Mouse (Mus musculus) CH12.LX (cell line): ENCODE results near the gene Apoc4. TPM values are rescaled to one million over a fixed set of nuclear protein-coding genes. Genes with fewer than 3 reads are reported as not detected.

Experiments used
- DNase-seq: peaks from one replicate; pipeline ENCODE4 v3.0.0-alpha.2; 2013; ENCODE audit errors: extremely low read depth
- H3K27ac ChIP-seq: 2 replicates; pipeline ENCODE4 v1.5.1; 2012; ENCODE audit warnings: low read depth, mild to moderate bottlenecking, control low read depth, moderate library complexity; ENCODE audit not compliant: insufficient read depth
- H3K27me3 ChIP-seq: replicated peaks from 2 replicates; pipeline ENCODE3; 2012; ENCODE audit warnings: inconsistent platforms
- H3K36me3 ChIP-seq, 2 experiments: replicated peaks in 1 of 2; 2 replicates each; pipeline versions ENCODE3 to v1.6.1; 2012; ENCODE audit warnings: inconsistent platforms in 1 of 2, low read length in 1 of 2, mild to moderate bottlenecking in 1 of 2, mixed read lengths in 1 of 2, moderate library complexity in 1 of 2; ENCODE audit not compliant: control insufficient read depth in 1 of 2, insufficient read depth in 1 of 2
- H3K4me1 ChIP-seq, 2 experiments: 2 replicates each; pipeline ENCODE4 v1.6.1; 2012; ENCODE audit warnings: inconsistent platforms in 1 of 2, moderate library complexity in 1 of 2; ENCODE audit not compliant: insufficient read depth in 2 of 2, control insufficient read depth in 1 of 2
- H3K4me2 ChIP-seq: 2 replicates; pipeline ENCODE4 v1.6.1; 2012; ENCODE audit warnings: low read depth, mild to moderate bottlenecking, control low read depth; ENCODE audit not compliant: poor library complexity, insufficient read depth, severe bottlenecking
- H3K4me3 ChIP-seq, 3 experiments: fragments of 150-350 bp in 1 of 3; sonication (generic) in 1 of 3; replicated peaks in 1 of 3; 2 replicates each; pipeline versions ENCODE3 to v1.5.1; 2011 to 2012; ENCODE audit warnings: low read depth in 2 of 3, low read length in 2 of 3, mild to moderate bottlenecking in 2 of 3, moderate library complexity in 2 of 3, control low read depth in 1 of 3, improper control_type of control experiment in 1 of 3, inconsistent platforms in 1 of 3, mixed read lengths in 1 of 3; ENCODE audit not compliant: poor library complexity in 1 of 3
- H3K79me2 ChIP-seq: replicated peaks from 2 replicates; pipeline ENCODE4 v1.6.1; 2012; ENCODE audit warnings: mild to moderate bottlenecking, moderate library complexity; ENCODE audit not compliant: control insufficient read depth, poor library complexity, insufficient read depth, severe bottlenecking; ENCODE audit errors: extremely low read depth
- H3K9ac ChIP-seq: 2 replicates; pipeline ENCODE4 v1.6.1; 2012; ENCODE audit warnings: low read depth, mild to moderate bottlenecking, control low read depth, moderate library complexity; ENCODE audit not compliant: insufficient read depth
- H3K9me3 ChIP-seq: replicated peaks from 2 replicates; pipeline ENCODE3; 2012; ENCODE audit warnings: low read length, inconsistent platforms, mixed read lengths
- BHLHE40 ChIP-seq: IDR thresholded peaks from 2 replicates; pipeline ENCODE4 v1.6.1; 2011; ENCODE audit warnings: mild to moderate bottlenecking, low read depth, low read length, improper control_type of control experiment
- CHD1 ChIP-seq: IDR thresholded peaks from 2 replicates; pipeline ENCODE4 v1.6.1; 2012; ENCODE audit warnings: low read depth, low read length, improper control_type of control experiment, inconsistent platforms
- CHD2 ChIP-seq: IDR thresholded peaks from 2 replicates; pipeline ENCODE4 v1.6.1; 2011; ENCODE audit warnings: low read length, improper control_type of control experiment
- CTCF ChIP-seq, 2 experiments: IDR thresholded peaks in 1 of 2; conservative IDR thresholded peaks in 1 of 2; 2 replicates each; pipeline ENCODE4 v1.5.1; 2011 to 2012; ENCODE audit warnings: low read depth in 2 of 2, low read length in 2 of 2, improper control_type of control experiment in 1 of 2, inconsistent platforms in 1 of 2, mild to moderate bottlenecking in 1 of 2, moderate library complexity in 1 of 2
- E2F4 ChIP-seq: IDR thresholded peaks from 2 replicates; pipeline ENCODE4 v1.6.1; 2011; ENCODE audit warnings: low read depth, low read length, improper control_type of control experiment; ENCODE audit not compliant: insufficient replicate concordance
- EP300 ChIP-seq: IDR thresholded peaks from 2 replicates; pipeline ENCODE4 v1.6.1; 2011; ENCODE audit warnings: low read length, improper control_type of control experiment
- ETS1 ChIP-seq: conservative IDR thresholded peaks from 2 replicates; pipeline ENCODE4 v1.6.1; 2012; ENCODE audit warnings: low read depth, mild to moderate bottlenecking, inconsistent platforms, low read length, improper control_type of control experiment, moderate library complexity
- GABPA ChIP-seq: IDR thresholded peaks from 2 replicates; pipeline ENCODE4 v1.6.1; 2012; ENCODE audit warnings: low read depth, low read length, improper control_type of control experiment, inconsistent platforms; ENCODE audit not compliant: insufficient replicate concordance
- HCFC1 ChIP-seq: IDR thresholded peaks from 2 replicates; pipeline ENCODE4 v1.6.1; 2012; ENCODE audit warnings: low read depth, mild to moderate bottlenecking, inconsistent platforms, low read length, improper control_type of control experiment
- JUN ChIP-seq: IDR thresholded peaks from 2 replicates; pipeline ENCODE4 v1.6.1; 2011; ENCODE audit warnings: low read depth, mild to moderate bottlenecking, low read length, improper control_type of control experiment, moderate library complexity; ENCODE audit not compliant: insufficient read depth
- JUND ChIP-seq: conservative IDR thresholded peaks from 2 replicates; pipeline ENCODE4 v1.6.1; 2011; ENCODE audit warnings: low read depth, low read length, improper control_type of control experiment
- KAT2A ChIP-seq: IDR thresholded peaks from 2 replicates; pipeline ENCODE4 v1.6.1; 2012; ENCODE audit warnings: low read length, improper control_type of control experiment, inconsistent platforms; ENCODE audit not compliant: insufficient replicate concordance
- MAZ ChIP-seq: IDR thresholded peaks from 2 replicates; pipeline ENCODE4 v1.6.1; 2012; ENCODE audit warnings: low read depth, mild to moderate bottlenecking, inconsistent platforms, low read length, improper control_type of control experiment, moderate library complexity
- NELFE ChIP-seq: IDR thresholded peaks from 2 replicates; pipeline ENCODE4 v1.6.1; 2011; ENCODE audit warnings: low read depth, low read length, improper control_type of control experiment
- NRF1 ChIP-seq: IDR thresholded peaks from 2 replicates; pipeline ENCODE4 v1.6.1; 2014; ENCODE audit warnings: low read depth, mild to moderate bottlenecking, inconsistent platforms, low read length, improper control_type of control experiment, moderate library complexity
- POLR2AphosphoS2 ChIP-seq: IDR thresholded peaks from 2 replicates; pipeline ENCODE4 v1.6.1; 2011; ENCODE audit warnings: low read depth, low read length, improper control_type of control experiment
- RCOR1 ChIP-seq: conservative IDR thresholded peaks from 2 replicates; pipeline ENCODE4 v1.6.1; 2012; ENCODE audit warnings: low read depth, mild to moderate bottlenecking, inconsistent platforms, low read length, improper control_type of control experiment
- SIN3A ChIP-seq: IDR thresholded peaks from 2 replicates; pipeline ENCODE4 v1.6.1; 2012; ENCODE audit warnings: low read length, improper control_type of control experiment, inconsistent platforms
- UBTF ChIP-seq: IDR thresholded peaks from 2 replicates; pipeline ENCODE4 v1.6.1; 2012; ENCODE audit warnings: low read depth, mild to moderate bottlenecking, inconsistent platforms, low read length, improper control_type of control experiment, moderate library complexity
- ZC3H11A ChIP-seq: IDR thresholded peaks from 2 replicates; pipeline ENCODE4 v1.6.1; 2012; ENCODE audit warnings: low read depth, mild to moderate bottlenecking, inconsistent platforms, low read length, improper control_type of control experiment
- ZKSCAN1 ChIP-seq: IDR thresholded peaks from 2 replicates; pipeline ENCODE4 v1.6.1; 2012; ENCODE audit warnings: low read depth, inconsistent platforms, low read length, improper control_type of control experiment, borderline replicate concordance
- ZMIZ1 ChIP-seq: IDR thresholded peaks from 2 replicates; pipeline ENCODE4 v1.6.1; 2012; ENCODE audit warnings: low read depth, mild to moderate bottlenecking, inconsistent platforms, low read length, improper control_type of control experiment
- ZNF384 ChIP-seq: IDR thresholded peaks from 2 replicates; pipeline ENCODE4 v1.6.1; 2012; ENCODE audit warnings: low read depth, low read length, improper control_type of control experiment, inconsistent platforms
- dilution Hi-C: fragments of 300-500 bp; cut with MboI; formaldehyde crosslinking; loops from 2 replicates; pipeline ENCODE4 v1.14.3; 2020; ENCODE audit warnings: low sequenced_read_pairs; ENCODE audit not compliant: extremely low pct_unique_long_range_greater_than_20kb, extremely low pct_ligation_motif_present
- in situ Hi-C: fragments of 300-500 bp; cut with MboI; formaldehyde crosslinking; loops from 3 replicates; pipeline ENCODE4 v1.14.3; 2019; ENCODE audit warnings: low sequenced_read_pairs, low pct_ligation_motif_present, low pct_unique_long_range_greater_than_20kb, mixed read lengths
- polyA plus RNA-seq: library from polyadenylated mRNA; unstranded; fragments of >175 nt; gene quantifications from 2 replicates; pipeline ENCODE4 v1.2.1, GENCODE M21; 2012; ENCODE audit warnings: low read depth; ENCODE audit not compliant: insufficient read length
- total RNA-seq, 2 experiments: library from RNA; depleted of rRNA; stranded (reverse); fragments of 300-350 nt in 1 of 2; fragments of >200 nt in 1 of 2; gene quantifications; 2 replicates each; pipeline ENCODE4 v1.2.3; 2012 to 2014

Gene Apoc4
- total and polyA plus RNA-seq, 3 experiments, result not detected

DNA sequence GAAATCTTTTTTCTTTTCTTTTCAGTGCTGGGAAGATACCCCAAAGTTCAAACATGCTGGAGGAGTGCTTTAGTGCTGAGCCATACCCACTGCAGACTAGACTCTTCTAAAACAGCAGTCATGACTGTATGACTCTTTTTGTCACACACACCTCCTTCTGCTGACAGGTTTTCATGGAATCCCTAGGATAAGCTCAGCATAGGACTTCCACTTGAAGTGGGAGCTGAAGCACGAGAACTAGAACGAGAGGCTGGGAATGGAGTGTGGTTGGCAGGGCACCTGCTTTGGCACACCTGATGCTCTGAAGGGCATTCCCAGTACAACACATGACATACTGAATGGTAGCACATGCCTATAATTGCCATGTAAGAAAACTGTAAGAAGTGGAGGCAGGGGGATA, 28.7 kb downstream of the Apoc4 start:
- no peak overlapping the region for H3K4me2 ChIP-seq
- no peak overlapping the region for H3K9ac ChIP-seq
- peaks cover 9% of the 10 kb centered on the region for H3K79me2 ChIP-seq
- DNase-seq, result no peak
- in situ Hi-C loops (no loop called here), dilution Hi-C loops (no loop called here)
- no peaks in the 10 kb centered on the region for H3K9me3 ChIP-seq
- H3K4me3 ChIP-seq, result no peak overlapping the region
- no peak for TF ChIP-seq UBTF
- no peak for TF ChIP-seq CHD1
- TF ChIP-seq JUND, result no peak
- no peak for TF ChIP-seq ZKSCAN1
- TF ChIP-seq CTCF (conservative IDR thresholded peaks at IDR 0.05 in 1 of 2, IDR thresholded peaks at IDR 0.05 in 1 of 2; ENCODE audit: low read depth in 2 of 2, low read length in 2 of 2), result no peak
- TF ChIP-seq BHLHE40, result no peak
- TF ChIP-seq ETS1, result no peak
- TF ChIP-seq KAT2A, result no peak
- peaks cover 64 to 92% of the 10 kb centered on the region in 2 experiments for H3K36me3 ChIP-seq
- no peak overlapping the region for H3K27ac ChIP-seq
- no peaks in the 10 kb centered on the region for H3K27me3 ChIP-seq
- H3K4me1 ChIP-seq, result no peaks in the 10 kb centered on the region

DNA sequence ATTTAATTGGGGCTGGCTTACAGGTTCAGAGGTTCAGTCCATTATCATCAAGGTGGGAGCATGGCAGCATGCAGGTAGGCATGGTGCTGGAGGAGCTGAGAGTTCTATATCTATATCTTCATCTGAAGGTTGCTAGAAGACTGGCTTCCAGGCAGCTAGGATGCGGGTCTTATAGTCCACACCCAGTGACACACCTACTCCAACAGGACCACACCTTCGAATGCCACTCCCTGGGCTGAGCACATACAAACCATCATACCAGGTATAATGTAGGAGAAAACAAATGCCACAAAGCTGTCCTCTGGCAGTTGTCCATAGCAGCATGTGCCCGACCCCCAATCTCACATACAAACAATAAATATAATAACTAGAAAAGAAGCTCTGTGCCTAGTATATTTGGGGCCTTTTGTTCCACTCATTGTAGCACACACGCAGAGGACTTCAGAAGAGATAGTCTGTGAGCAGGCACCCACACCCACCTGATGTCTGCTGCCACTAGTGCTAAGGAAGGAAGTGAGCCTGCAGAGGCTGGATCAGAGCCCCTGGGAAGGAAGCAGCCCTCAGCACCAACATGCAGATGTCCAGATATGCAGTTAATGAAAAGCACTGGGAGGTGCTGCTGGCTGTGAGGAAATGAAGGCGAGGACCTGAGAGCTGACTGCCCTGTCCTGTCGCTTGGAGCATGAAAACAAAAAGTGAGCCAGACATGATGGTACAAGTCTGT, 30.1 kb downstream of the Apoc4 start:
- no peak for DNase-seq
- no peak overlapping the region for H3K4me3 ChIP-seq
- H3K79me2 ChIP-seq, result peaks cover 3% of the 10 kb centered on the region; the same call in 1 of the 2 replicates
- H3K27ac ChIP-seq, result no peak overlapping the region
- in situ Hi-C loops (no loop called here), dilution Hi-C loops (no loop called here)
- no peak for TF ChIP-seq E2F4
- TF ChIP-seq HCFC1, result no peak
- no peak for TF ChIP-seq SIN3A
- TF ChIP-seq MAZ, result no peak
- TF ChIP-seq JUN, result no peak
- TF ChIP-seq ZNF384, result no peak
- no peak for TF ChIP-seq KAT2A
- no peak for TF ChIP-seq EP300
- no peak for TF ChIP-seq CHD2
- no peak for TF ChIP-seq JUND
- TF ChIP-seq POLR2AphosphoS2, result no peak
- TF ChIP-seq ZC3H11A, result no peak
- TF ChIP-seq ZMIZ1, result no peak
- no peak for TF ChIP-seq RCOR1
- TF ChIP-seq NELFE, result no peak
- no peak for TF ChIP-seq NRF1
- TF ChIP-seq BHLHE40, result no peak
- TF ChIP-seq GABPA, result no peak
- H3K9ac ChIP-seq, result no peak overlapping the region
- H3K36me3 ChIP-seq, result peaks cover 66 to 88% of the 10 kb centered on the region in 2 experiments
- no peak overlapping the region for H3K4me2 ChIP-seq
- H3K27me3 ChIP-seq, result no peaks in the 10 kb centered on the region
- peaks cover 0 to 8% of the 10 kb centered on the region in 2 experiments; a peak in 2 of 4 replicates for H3K4me1 ChIP-seq
- no peaks in the 10 kb centered on the region for H3K9me3 ChIP-seq
